Mouse (Mus musculus) brown adipose tissue, adult 24 weeks (tissue): ENCODE measurements at regions not wholly inside any gene's neighbourhood (a gene's known extent, or its start where the extent isn't known, plus 50 kb on each side); places are given as distances from the start of the nearest gene placed in this dataset.

Experiments used
- H3K27ac ChIP-seq: fragments of 200-500 bp; replicated peaks from 2 replicates; pipeline ENCODE4 v1.5.1; 2012; ENCODE audit warnings: low read depth, mild to moderate bottlenecking, low read length
- H3K4me1 ChIP-seq: fragments of 200-500 bp; 2 replicates; pipeline ENCODE4 v1.6.1; 2012; ENCODE audit warnings: low read length, mixed read lengths; ENCODE audit not compliant: control insufficient read depth, insufficient read depth, insufficient read length
- H3K4me3 ChIP-seq: fragments of 200-500 bp; 2 replicates; pipeline ENCODE4 v1.5.1; 2012; ENCODE audit warnings: low read depth, mild to moderate bottlenecking, low read length, moderate library complexity; ENCODE audit not compliant: insufficient read depth

DNA sequence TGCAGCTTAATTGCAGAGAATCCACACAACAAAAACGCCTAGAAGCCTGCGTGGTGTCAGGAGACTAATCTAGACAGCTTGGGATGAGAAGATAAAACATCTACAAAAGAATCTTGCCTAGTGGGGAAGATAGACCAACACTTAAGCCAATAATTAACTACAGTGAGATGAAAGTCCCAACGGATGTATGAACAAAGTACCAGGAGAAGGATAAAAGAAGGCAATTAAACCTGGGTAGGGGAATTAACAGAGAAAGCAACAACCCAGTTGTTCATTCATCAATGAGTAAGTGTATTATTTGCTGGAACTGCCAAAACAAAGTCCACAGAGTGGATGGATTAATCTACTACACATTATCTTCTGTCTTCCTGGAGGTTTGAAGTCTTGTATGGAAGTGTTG, 99.8 kb downstream of the Olfm4 start:
- H3K4me1 ChIP-seq: no peaks in the 10 kb centered on the region
- H3K4me3 ChIP-seq: no peak overlapping the region
- H3K27ac ChIP-seq: no peak overlapping the region

DNA sequence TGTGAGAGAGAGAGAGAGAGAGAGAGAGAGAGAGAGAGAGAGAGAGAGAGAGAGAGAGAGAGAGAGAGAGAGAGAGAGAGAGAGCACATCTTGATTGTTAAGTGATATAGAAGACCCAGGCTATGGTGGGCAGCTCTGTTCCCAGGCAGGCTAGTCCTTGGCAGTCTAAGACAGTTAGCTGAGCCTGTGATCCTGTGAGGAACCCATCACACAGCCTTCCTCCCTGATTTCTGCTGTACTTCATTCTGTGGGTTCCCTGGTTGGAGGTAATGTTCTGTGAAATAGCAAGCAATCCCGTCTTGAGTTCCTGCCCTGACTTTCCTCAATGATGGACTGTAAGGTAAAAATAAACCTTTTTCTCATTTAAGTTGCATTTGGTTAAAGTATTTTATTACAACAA, 113.4 kb downstream of the Olfm4 start:
- Histone ChIP-seq H3K4me1 (no peaks in the 10 kb centered on the region), H3K27ac (no peak overlapping the region), H3K4me3 (no peak overlapping the region)

DNA sequence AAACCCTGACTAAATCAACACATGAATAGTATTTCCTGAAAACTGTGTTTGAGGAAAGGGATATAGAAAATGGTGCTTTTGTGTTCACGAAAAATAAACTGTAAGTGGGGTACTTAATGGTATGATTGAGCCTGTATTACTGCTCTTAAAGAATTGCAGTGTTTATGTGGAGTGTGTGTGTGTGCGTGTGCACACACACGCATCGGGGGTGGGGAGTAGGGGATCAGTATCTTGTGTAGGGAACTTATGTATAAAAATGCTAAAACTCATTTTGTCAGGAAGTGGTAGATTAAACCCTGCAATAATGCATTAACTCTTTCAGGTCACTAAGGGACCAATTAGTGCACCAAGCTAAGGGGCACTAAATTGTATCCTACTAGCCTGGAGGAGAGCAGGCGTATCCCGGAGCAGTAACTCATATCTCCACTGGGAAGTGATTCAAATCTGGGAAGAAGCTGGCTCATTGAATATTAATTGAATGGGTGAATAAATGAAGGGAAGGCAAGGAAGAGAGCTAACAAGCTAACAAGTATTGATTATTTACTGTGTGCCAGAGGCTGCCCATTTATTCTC, 129.3 kb downstream of the Olfm4 start:
- Histone ChIP-seq H3K27ac (no peak overlapping the region), H3K4me1 (no peaks in the 10 kb centered on the region), H3K4me3 (no peak overlapping the region)

DNA sequence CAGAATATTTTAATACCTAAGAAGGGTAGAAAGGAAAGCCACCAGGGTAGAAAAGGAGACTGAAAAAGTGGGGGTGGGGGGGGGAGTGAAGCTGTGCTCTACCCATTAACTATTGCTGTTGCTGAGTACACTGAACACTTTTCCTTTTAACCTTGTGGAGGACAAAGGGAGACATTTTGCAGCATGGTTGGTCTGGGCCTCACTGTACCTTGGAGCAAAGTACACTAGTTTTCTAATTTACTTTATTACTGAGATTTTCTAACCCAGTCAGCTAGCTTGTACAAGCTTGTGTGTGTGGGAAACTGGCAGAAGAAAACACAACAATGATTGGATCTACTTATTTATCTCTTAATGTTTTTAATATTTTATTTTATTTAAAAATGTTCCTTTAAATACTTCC, 130.4 kb downstream of the Olfm4 start:
- Histone ChIP-seq H3K4me3 (no peak overlapping the region), H3K27ac (no peak overlapping the region), H3K4me1 (no peaks in the 10 kb centered on the region)

DNA sequence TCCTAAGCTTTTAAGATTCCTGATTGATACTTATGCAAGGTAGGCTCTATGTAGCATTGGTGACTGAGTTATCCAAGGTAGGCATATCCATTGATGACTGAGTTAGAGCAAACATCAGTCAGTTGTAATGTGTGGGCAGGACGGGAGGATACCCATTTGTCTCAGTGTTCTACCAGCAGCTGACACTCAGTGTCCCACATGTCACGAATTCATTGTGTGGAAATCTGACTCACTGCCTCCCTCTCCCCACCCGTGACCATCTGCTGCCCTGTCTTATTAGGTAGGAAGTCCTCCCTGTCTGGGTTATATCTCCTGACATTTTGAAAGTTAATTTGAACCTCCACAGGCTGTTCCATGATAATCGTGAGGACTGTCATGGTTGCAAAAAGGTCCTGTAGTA, 141.3 kb downstream of the Olfm4 start:
- Histone ChIP-seq H3K4me1 (no peaks in the 10 kb centered on the region), H3K4me3 (no peak overlapping the region), H3K27ac (no peak overlapping the region)

DNA sequence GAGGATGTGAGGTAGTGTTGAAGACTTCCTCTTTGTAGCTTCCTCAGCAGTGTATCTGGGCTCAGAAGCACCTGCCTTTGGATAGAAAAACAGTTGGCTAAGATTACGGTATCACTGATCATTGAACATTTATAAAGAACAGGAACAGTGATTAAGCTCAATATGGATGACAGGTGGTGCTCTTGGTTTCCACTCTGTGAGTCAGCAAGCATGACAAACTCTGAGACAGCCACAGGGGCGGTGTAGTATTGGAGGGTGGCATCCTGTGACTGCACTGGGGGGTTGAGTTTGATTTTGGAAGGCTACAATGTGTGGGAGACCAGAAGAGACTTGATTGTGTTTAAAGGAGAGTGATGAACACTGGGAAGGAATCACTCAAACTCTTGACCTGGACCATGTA, 144.3 kb downstream of the Olfm4 start:
- H3K4me3 ChIP-seq: no peak overlapping the region
- no peak overlapping the region for H3K27ac ChIP-seq
- H3K4me1 ChIP-seq: no peaks in the 10 kb centered on the region

DNA sequence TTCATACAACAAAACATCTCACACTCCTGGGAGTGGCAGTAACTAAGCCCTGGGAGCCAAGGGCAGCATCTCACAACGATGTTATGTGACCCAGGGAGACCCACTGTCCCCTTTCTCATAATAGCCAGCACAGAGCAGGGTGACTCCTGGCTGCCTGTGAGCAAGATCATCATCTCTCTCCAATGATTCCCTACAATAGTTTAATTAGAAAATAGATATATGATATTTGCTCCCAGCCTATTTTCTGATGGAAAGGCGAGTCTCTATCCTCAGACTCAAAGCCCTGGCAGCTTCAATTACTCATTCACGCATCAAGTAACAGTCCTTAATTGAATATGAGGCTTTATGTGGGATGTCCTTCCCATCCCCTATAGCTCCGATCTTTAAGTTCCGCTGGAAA, 153.7 kb downstream of the Olfm4 start:
- no peak overlapping the region for H3K4me3 ChIP-seq
- H3K27ac ChIP-seq: no peak overlapping the region
- H3K4me1 ChIP-seq: no peaks in the 10 kb centered on the region

DNA sequence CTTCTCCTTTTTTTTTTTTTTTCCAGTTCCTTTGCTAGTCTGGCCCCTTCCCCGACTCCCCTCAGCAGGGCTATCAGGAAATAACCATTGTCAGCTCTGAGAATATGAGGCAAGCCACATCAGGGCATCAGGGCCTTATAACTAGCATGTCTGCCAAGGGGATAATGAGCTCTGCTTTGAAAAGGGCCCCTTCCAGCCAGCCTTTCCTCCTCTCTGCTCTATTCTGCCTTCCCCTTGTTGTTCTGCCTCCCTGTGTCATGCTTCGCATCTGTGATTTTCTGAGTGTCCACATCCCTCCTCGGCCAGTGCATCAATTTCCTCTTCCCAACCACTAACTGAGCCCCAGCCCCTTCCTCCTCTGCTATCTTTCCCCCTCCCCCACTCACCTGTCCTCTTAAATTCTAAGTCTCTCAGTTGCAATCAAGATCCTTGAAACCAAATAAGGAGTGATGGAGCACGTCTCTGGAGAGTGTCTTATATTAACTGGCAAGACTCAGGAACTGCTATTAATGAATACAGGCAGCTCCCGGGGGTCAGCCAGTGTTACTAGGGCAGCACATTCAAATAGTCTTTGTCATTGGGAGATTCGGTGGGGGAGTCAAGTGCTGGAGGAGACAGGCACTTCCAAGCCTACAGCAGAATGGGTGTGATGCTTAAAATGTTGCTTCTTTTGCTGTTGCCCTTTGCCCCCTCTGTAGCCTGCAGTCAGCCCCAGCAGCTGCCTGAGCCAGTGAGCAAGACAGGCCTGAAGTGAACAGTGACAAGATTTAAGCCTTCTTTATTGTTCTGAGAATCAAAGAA, 155.3 kb downstream of the Olfm4 start:
- Histone ChIP-seq H3K27ac (no peak overlapping the region), H3K4me1 (no peaks in the 10 kb centered on the region), H3K4me3 (no peak overlapping the region)

DNA sequence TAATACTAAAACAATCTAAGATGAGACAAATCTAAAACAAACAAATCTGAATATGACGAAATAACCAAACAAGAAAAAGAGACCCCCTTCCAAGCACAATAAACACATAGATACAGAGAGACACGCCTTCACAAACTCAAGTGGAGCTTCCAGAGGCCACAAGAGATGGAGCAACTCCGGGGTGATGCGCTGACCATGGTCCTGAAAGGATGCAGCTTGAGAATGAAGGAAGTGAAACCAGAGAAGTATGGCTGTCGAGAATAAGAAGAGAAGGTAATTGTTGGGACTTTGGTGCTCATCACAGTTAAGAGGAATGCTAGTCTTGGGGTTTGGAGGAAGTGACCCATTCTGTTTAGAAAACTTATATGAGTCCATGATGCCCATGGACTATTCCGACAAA, 173.1 kb downstream of the Olfm4 start:
- Histone ChIP-seq H3K4me1 (no peaks in the 10 kb centered on the region), H3K27ac (no peak overlapping the region), H3K4me3 (no peak overlapping the region)

DNA sequence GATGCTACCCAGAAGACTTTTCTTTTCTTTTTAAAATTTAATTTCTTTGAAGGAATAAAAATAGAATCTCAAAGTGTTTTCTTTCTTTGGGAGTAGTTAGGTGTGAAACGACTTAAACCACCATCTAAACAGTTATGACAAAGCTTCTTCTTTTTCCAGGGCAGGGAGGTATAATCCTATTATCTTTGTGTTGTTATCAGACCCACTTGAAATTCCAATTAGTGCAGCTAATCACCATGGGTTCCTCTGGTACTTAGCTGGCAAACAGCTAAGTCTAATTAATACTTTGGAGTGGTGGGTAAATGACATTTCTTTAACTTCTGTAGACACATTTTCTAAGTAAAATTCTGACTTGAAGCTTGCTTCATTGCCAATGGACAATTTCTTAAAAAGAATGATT, 185.3 kb downstream of the Olfm4 start:
- Histone ChIP-seq H3K4me1 (no peaks in the 10 kb centered on the region), H3K4me3 (no peak overlapping the region), H3K27ac (no peak overlapping the region)

DNA sequence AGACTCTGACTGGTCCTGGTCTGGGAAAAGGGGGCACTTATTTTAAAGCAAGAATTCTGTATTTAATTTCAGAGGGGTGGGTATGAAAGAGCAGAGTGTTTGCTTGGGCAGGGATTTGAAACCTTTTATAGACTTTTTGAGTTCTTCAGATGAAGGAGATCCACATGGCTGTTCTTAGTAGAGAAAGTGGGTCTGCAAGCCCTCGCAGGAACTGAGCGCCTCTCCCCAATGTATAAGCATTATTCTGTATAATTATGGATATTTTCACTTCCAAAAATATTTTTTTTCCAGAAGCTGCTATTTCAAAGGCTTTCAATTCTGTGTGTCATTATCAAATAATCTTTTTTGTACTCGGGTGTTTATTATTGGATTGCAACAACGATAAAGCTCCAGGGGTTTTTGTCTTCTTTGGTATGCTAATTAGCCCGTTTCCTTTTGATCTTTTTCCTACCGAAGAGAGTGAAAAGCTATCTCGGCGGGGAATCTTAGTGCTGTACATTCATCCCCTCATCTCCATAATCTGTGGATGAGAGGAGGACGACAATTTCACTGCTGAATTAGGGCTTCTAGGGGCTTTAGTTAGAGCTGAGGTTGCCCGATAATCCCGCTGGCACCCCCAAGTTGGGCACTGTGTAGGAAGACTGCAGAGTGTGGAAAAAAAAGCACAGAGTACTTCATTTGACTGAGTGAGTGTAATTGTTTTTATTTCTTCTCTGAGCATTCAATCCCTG, 186.7 kb downstream of the Olfm4 start:
- Histone ChIP-seq H3K4me3 (no peak overlapping the region), H3K27ac (no peak overlapping the region), H3K4me1 (no peaks in the 10 kb centered on the region)

DNA sequence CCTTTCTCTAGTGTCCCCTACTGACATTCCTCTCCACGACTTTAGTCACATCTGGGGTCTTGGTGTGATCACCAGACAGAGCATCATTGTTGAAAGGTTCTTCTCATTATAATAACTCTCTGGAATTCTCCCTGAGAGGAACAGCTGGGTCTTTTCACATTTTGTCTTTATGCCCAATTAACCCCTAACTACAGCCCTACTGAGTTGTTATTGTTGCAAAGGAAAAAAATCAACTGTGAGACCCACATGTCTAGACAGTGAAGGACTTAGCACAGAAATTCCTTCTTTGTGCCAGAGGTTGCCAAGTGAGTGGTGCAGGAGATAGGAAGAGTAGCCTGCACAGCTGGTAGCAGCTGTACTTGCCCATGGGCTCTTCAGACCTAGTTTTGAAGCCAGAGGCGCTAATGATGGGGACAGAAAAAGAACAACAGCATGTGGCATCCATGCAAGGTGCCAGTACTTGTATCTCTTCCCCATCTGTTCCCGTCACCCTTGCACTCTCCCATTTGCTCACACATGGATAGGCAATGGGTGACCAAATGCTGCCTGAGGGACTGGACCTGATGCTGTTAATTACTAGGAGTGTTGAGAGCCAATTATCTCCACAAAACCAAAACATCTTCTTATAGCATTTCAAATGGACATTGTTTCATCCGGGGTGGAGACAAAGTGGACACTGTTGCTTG, 189.1 kb downstream of the Olfm4 start:
- Histone ChIP-seq H3K27ac (no peak overlapping the region), H3K4me3 (no peak overlapping the region), H3K4me1 (no peaks in the 10 kb centered on the region)

DNA sequence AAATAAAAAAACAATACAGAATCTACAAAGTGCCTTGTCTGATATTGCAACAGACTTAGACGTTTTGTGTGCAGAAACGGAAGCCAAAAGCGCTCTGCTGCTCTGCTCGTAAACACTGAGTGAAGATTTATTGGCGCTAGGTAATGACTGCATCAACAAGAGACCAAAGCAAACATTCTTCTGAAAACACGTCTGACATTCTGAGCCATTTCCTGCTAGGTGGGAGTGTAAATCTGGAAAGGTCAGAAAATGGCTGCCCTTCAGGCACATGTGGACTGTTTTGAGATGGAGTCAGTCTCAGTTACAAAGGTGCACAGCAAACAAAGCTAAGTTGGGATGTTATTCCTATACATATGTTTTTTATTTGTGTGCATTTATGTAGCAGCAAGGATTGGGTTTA, 192.6 kb downstream of the Olfm4 start:
- Histone ChIP-seq H3K4me3 (no peak overlapping the region), H3K27ac (no peak overlapping the region), H3K4me1 (no peaks in the 10 kb centered on the region)

DNA sequence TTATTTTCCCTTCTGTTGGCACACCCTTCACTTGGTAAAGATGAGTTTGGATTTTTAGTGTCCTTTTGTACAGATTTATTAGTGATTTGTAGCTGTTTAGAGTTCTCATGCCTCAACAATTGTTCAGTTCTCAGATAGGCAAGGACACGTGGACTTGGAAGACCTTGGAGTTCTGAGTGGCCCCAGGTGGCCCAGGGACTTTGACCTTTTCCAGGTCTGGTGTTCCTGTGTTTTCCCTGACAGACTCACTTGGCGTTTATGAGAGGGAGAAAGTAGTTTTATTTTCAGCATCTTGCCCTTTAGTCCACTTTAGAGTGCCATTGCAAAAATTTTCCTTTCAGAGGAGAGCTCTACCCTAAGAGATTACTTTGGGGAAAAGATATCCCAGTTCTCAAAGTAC, 211.2 kb downstream of the Olfm4 start:
- Histone ChIP-seq H3K4me1 (no peaks in the 10 kb centered on the region), H3K4me3 (no peak overlapping the region), H3K27ac (no peak overlapping the region)

DNA sequence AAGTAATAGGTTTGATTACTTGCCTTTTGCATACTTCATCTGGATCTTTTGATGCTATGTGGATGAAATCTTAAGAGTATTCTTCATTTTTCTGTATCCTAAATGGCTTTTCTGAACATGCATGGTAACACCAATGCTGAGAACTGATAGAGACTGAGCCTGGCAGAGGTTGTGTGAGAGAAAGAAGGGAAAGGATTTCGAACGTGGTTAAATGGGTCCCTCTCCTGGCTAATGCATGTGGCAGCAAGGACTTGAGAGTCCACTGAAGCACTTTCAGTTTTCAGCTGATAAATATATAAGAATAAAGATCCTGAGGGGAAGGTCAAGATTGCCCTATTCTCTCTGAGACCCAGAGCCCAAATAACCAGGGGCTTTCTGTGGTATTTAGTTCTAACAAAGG, 229.0 kb downstream of the Olfm4 start:
- Histone ChIP-seq H3K27ac (no peak overlapping the region), H3K4me3 (no peak overlapping the region), H3K4me1 (no peaks in the 10 kb centered on the region)
